Mouse (Mus musculus) cortical plate, adult 2 months (tissue): ENCODE results near the gene Rbm20. TPM values are rescaled to one million over a fixed set of nuclear protein-coding genes. Genes with fewer than 3 reads are reported as not detected.
"Not testable (repeated sequence)": the region's sequence is repeated elsewhere in the genome, so short reads cannot be mapped to it uniquely, and the experiment has no call there.

Source experiments
- H3K27ac ChIP-seq: fragments of 200-500 bp; 2 replicates; pipeline ENCODE4 v1.5.1; 2012; ENCODE audit warnings: low read length, control low read depth, inconsistent platforms; ENCODE audit not compliant: insufficient read depth
- H3K4me1 ChIP-seq: fragments of 200-500 bp; 2 replicates; pipeline ENCODE4 v1.6.1; 2011; ENCODE audit warnings: low read length; ENCODE audit not compliant: control insufficient read depth, insufficient read depth
- H3K4me3 ChIP-seq: fragments of 200-500 bp; 2 replicates; pipeline ENCODE4 v1.5.1; 2011; ENCODE audit warnings: mild to moderate bottlenecking, low read length, control low read depth; ENCODE audit not compliant: insufficient read depth
- CTCF ChIP-seq: fragments of 200-500 bp; IDR thresholded peaks from 2 replicates; pipeline ENCODE4 v1.5.1; 2011; ENCODE audit warnings: mild to moderate bottlenecking, control low read depth, low read length; ENCODE audit not compliant: insufficient read depth; ENCODE audit errors: extremely low read depth
- POLR2A ChIP-seq: fragments of 200-500 bp; IDR thresholded peaks from 2 replicates; pipeline ENCODE4 v1.6.1; 2011; ENCODE audit warnings: mild to moderate bottlenecking, low read length, control low read depth; ENCODE audit not compliant: insufficient read depth; ENCODE audit errors: extremely low read depth
- polyA plus RNA-seq: library from polyadenylated mRNA; depleted of rRNA; stranded (reverse); fragments of >200 nt; gene quantifications from 2 replicates; pipeline ENCODE4 v1.2.3, GENCODE M21; 2012; rRNA removed

The Rbm20 gene
- polyA plus RNA-seq, 1 experiment = 2.8 TPM

GRCm38 (mm10) chr19:53906033-53906702 lies 229.1 kb downstream of the Rbm20 start:
- Histone ChIP-seq H3K27ac (no peak overlapping the region), H3K4me3 (peak overlapping the region; percentile 21; the same call in 1 of the 2 replicates), H3K4me1 (peaks cover 16% of the 10 kb centered on the region)
- no peak for TF ChIP-seq CTCF
- no peak for TF ChIP-seq POLR2A

DNA sequence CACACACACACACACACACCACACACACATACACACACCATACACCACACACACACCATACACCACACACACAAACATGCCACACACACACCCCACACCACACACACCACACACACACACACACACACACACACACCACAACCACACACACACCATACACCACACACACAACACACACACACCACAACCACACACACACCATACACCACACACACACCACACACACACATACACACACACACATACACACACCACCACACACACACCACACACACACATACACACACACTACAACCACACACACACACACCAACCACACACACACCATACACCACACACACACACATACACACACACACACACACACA lies 229.6 kb downstream of the Rbm20 start:
- not testable (repeated sequence) for H3K27ac ChIP-seq, H3K4me3 ChIP-seq
- peaks cover 16% of the 10 kb centered on the region for H3K4me1 ChIP-seq

- Histone ChIP-seq H3K27ac (no peak overlapping the region), H3K4me1 (no peaks in the 10 kb centered on the region), H3K4me3 (no peak overlapping the region)
- no peak for TF ChIP-seq CTCF
Observed at GRCm38 (mm10) chr19:53914950-53915349, 237.8 kb downstream of the Rbm20 start.

Other genes with a start within 250 kb of the Rbm20 start
- 10.4 and 11.8 TPM in 2 replicates for gene Dusp5, start 148.2 kb upstream of the Rbm20 start, polyA plus RNA-seq
- gene Nutf2-ps1, start 88.2 kb upstream of the Rbm20 start, polyA plus RNA-seq = 24.4 and 26.5 TPM in 2 replicates
- 21.6 and 23.1 TPM in 2 replicates for gene Smc3, start 76.9 kb upstream of the Rbm20 start, polyA plus RNA-seq
- 54.9 and 61.1 TPM in 2 replicates for gene Pdcd4, start 214.9 kb downstream of the Rbm20 start, polyA plus RNA-seq